Mouse (Mus musculus) cerebral cortex, adult 2 months (tissue): ENCODE data around the gene Abhd2.

ENCODE experiments used
- WGBS: fragments of 180-500 bp; shearing (Covaris S2); methylation state at CpG from one replicate; pipeline ENCODE4 v1.1.7; 2018; 5-methylcytosine and 5-hydroxymethylcytosine counted together

Abhd2 gene

GRCm38 (mm10) chr7:79293605-79294232 is 20.7 kb downstream of the Abhd2 start:
- WGBS: 62% methylated on average over 14 of the region's 14 CpGs

- WGBS: 41% methylated on average over 13 of the region's 13 CpGs
These were observed 21.5 kb downstream of the Abhd2 start for GRCm38 (mm10) chr7:79294449-79294980.

GRCm38 (mm10) chr7:79295196-79295826 is 22.3 kb downstream of the Abhd2 start:
- WGBS: 28% methylated on average over 13 of the region's 13 CpGs

- WGBS: 79% methylated on average over 1 of the region's 1 CpGs
These were observed 25.7 kb downstream of the Abhd2 start for GRCm38 (mm10) chr7:79298681-79299080.

DNA sequence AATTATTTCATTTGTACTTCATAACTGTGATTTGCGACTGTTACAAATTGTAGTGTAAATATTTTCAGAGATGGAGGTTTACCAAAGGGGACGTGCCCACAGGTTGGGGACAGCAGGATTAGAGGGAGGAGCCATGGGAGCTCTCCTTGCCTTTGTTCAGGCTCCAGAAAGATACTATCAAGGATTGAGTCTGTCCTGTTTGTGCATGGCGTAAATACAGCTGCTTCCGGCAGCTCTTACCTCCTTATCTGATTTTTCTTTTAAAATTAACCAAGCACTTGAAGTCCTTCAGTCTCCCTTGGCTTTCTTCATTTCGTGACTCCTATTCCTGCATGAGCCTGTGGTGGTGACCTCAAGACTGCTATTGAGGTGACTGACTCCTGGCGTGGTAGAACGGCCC is 26.5 kb downstream of the Abhd2 start:
- 68% methylated on average over 7 of the region's 7 CpGs for WGBS

- 38% methylated on average over 13 of the region's 13 CpGs for WGBS
These were observed 27.6 kb downstream of the Abhd2 start for GRCm38 (mm10) chr7:79300432-79301151.

- 31% methylated on average over 6 of the region's 6 CpGs for WGBS
These were observed 29.1 kb downstream of the Abhd2 start for GRCm38 (mm10) chr7:79302145-79302544.

- whole genome bisulfite sequencing: 71% methylated on average over 2 of the region's 2 CpGs
These were observed 29.6 kb downstream of the Abhd2 start for GRCm38 (mm10) chr7:79302586-79302985.

DNA sequence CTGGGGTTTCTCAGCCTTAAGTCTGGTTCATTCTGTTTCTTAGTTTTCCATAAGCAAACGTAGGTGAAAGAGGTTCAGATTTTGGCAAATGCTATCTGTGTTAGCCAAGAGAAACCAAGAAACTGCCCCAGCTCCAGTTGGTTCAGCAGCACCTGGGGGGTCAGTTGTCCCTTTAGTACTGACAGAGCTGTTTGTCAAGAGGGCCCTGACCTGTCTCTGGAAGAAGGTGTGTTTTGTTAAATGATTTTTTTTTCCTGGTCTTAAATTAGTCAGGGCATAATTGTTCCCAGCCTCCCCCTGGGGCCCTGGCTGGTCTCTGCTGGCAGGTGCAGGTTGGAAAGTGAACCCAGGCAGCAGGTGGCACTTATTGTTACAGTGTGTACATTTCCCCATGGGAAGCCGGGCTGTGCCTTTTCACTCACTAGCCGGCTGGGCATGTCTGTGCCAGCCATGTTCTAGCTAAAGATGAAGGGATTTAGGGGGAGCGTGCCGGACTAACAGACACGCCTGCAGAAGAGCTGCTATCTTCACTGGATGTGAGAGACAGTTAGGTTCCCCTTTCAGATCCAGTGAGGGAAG is 30.3 kb downstream of the Abhd2 start:
- 58% methylated on average over 6 of the region's 6 CpGs for WGBS

- 43% methylated on average over 8 of the region's 8 CpGs for WGBS
These were observed 35.5 kb downstream of the Abhd2 start for GRCm38 (mm10) chr7:79308455-79309030.

GRCm38 (mm10) chr7:79309247-79310190 is 36.5 kb downstream of the Abhd2 start:
- WGBS: 36% methylated on average over 19 of the region's 19 CpGs

GRCm38 (mm10) chr7:79310191-79310555 is 37.2 kb downstream of the Abhd2 start:
- WGBS: 31% methylated on average over 1 of the region's 1 CpGs

DNA sequence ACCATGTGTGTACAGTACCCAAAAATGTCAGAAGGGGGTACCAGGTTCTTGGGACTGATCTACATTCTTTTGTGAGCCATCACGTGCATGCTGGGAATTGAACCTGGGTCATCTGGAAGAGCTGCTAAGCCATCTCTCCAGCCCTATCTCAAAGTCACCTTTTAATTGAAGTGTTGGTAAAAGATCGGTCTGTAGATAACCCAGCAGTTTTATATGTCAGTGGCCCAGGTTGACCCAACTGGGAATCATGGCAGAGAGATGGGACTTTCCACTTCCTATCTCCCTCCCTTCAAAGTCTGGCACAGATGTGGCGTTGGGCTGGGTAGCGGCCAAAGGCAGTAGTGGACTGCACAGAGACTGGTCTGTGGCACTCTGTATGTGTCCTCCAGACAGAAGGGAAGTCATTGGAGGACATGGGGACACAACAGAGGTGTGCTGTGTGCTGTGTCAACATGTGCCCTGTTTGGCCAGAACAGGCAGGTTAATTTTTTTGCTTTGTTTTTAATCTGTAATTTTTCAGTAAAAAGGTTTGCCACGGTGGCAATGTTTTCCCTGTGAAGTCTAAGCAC is 38.5 kb downstream of the Abhd2 start:
- WGBS: 63% methylated on average over 5 of the region's 5 CpGs

DNA sequence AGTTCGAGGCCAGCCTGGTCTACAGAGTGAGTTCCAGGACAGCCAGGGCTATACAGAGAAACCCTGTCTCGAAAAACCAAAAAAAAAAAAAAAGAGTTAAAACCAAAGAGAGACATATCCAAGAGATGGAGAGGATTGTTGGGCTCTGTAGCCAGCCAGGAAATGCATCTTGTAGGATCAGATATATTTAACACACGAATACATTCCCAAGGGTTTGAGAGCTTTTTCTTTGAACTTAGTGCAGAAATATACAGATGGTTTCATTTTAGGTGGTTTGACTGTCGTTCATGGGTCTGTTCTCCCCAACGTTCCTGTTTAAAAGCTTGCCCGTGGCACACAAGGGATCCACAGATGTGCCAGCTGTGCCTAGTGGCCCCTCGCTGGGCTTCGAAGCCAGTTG is 39.2 kb downstream of the Abhd2 start:
- 26% methylated on average over 8 of the region's 8 CpGs for WGBS

DNA sequence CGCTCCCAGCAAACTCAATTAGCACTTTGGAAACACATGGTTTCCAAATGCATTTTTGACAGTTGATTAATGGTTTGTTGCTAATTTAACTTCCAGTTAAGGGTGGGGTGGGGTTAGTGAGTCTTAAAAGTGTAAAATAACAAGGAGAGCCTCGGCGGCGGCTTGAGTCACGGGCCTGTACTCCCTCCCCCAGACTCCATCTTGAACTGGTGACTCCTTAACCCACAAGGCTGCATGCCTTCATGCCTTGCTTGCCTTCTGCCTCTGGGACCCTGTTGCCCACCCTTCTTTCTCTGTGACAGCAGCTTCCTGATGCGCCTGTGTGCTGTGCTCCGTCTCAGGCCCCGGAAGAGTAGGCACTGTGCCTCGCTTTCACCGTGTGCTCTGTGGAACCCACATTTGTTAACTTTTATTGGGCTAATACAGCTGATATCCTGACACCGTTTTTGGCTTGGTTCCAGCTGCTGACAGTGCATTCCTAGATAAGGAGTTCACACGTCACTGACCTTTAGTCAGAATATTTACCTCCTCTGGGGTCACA is 40.6 kb downstream of the Abhd2 start:
- 50% methylated on average over 12 of the region's 12 CpGs for WGBS

GRCm38 (mm10) chr7:79314517-79314916 is 41.5 kb downstream of the Abhd2 start:
- WGBS: 50% methylated on average over 5 of the region's 5 CpGs

DNA sequence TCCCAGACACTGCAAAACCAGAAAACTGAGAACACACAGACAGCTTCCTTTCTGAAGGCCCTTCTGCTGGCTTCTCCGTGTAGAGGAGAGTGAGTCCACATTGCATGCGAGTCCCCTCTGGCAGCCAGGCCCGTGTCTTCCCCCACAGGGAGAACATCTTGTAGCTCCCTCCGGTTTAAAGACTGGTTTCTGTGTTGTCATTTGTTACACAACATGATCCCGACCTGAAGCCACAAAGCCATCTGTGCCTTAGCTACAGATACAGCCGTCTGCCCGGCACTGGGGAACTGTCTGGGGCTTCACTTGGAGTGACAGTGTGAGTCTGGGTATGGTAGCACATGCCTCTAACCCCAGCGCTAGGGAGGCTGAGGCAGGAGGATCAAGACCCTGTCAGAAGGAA is 42.1 kb downstream of the Abhd2 start:
- 34% methylated on average over 8 of the region's 8 CpGs for WGBS

- WGBS: 40% methylated on average over 10 of the region's 10 CpGs
These were observed 43.2 kb downstream of the Abhd2 start for GRCm38 (mm10) chr7:79316069-79316695.

DNA sequence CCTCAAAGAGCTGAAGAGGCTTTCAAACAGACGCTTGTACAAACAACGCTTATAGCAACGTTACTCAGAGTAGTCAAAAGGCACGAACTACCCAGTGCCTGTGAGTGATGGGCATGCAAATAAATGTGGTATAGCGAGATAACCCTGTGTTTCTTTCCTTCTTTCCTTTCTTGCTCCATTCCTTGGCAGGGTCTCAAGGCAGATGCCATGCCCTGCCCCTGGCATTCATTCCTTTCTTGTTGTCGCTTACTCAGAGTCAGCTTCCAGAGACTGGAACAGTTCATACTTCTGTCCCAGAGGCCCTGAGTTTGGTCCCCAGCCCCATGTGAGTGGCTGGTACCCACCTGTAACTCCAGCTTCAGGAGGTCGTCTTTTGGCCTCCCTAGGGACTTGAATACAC is 44.6 kb downstream of the Abhd2 start:
- 66% methylated on average over 7 of the region's 7 CpGs for WGBS
